Mouse (Mus musculus) adrenal gland, postnatal 36 days (tissue): ENCODE results near the gene Polr2e. TPM values are rescaled to one million over a fixed set of nuclear protein-coding genes. Genes with fewer than 3 reads are reported as not detected.
A peak's percentile ranks its signal among the peaks of the same experiment; 100 is the strongest.

Source experiments
- DNase-seq, 2 experiments: peaks; one replicate each; pipeline ENCODE4 v3.0.0; 2021; ENCODE audit warnings: mixed read lengths in 1 of 2
- total RNA-seq, 2 experiments: library from RNA; stranded (reverse); gene quantifications; 2 replicates each; pipeline ENCODE4 v1.2.3; 2021

Polr2e gene
- total RNA-seq, 2 experiments from 2014 or later = 92.8 to 108 TPM

DNA sequence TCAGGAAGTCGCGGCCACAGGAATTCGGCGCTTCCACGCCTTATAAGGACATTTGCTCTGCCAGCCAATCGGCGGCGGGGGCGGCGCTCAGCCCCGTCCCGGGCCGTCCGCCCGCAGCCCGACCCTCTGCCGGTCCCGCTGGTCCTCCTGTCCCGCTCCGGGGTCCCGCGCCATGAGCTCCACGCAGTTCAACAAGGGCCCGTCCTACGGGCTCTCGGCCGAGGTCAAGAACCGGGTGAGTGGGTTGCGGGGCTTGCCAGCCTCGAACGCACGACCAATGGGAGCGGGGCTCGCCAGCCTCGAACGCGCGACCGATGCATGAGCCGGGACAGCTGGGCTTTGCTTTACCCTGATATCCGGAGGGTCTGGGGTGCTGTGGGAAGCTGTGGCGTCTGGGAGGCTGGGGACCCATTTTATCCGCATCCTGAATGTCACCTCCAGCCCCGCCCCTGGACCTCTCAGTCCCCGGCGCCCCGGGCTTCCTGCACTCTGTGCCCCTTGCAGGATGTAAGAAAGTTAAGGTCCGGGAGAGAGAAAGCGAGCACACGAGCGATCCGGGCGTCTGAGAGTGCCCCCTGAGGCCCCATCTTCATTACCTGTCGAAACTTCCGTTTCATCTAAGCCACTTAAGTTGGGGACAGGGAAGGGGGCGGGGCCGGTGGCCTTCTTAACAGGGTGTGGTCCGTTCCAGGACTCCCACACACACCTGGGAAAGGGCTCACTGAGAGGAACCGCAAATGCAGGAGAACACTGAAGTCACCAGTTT lies 50.9 kb downstream of the Polr2e start, which contains the start of gene Cnn2:
Cnn2 (plus strand) TSS at position 79 of the 766 bp plus-strand sequence.
- DNase-seq = peak; percentile 72 to 83

DNA sequence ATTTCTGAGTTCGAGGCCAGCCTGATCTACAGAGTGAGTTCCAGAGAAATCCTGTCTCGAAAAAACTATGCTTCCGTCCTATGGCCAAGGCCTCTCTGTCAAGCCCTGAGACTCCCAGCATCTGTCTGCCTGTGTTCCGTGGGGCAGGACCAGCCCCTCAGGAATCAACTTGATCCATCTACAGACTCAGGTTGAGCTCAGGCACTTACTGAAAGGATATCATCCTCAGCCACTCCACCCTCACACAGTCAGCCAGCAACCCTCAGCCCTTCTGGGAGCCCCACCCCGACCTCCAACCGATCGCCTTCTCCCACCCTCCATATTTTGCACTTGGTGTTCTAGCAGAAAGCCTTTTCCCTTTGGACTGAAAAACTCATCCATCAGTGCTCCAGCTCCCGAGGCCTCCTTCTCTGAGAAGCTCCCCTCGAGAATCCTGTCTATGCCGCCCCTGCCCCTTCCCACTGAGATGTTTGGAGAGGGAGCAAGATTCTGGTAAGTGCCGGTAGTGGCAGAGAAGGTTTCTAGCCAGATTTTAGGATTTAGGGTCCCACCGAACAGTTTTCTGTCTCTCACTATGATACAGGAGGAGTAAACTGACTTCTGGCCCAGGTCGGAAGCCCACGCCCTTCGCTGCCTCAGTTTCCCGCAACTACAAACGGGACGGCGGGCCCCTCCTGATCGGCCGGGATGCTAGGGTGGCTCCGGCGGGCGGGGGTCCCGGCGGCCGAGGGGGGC lies 51.7 kb downstream of the Polr2e start:
- no peak for DNase-seq

DNA sequence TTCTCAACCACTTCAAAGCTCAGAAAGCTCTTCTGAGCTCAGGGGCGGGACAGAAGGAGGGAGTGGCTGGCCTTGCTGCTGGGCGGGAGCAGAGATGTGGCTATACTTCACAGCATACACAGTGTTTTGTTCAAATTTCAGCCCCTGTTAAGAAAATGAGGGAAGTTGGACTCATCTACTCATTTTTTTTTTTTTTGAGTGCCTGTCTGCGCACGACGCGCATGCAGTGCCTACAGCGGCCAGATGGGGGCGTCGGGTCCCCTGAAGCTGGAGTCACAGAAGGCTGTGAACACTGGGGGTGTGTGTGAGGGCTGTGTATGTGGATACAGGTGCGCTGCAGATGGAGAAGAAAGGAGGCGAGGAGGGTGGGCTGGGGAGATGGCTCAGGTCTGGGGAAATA lies 52.6 kb downstream of the Polr2e start:
- DNase-seq = peak; percentile 86 to 90

DNA sequence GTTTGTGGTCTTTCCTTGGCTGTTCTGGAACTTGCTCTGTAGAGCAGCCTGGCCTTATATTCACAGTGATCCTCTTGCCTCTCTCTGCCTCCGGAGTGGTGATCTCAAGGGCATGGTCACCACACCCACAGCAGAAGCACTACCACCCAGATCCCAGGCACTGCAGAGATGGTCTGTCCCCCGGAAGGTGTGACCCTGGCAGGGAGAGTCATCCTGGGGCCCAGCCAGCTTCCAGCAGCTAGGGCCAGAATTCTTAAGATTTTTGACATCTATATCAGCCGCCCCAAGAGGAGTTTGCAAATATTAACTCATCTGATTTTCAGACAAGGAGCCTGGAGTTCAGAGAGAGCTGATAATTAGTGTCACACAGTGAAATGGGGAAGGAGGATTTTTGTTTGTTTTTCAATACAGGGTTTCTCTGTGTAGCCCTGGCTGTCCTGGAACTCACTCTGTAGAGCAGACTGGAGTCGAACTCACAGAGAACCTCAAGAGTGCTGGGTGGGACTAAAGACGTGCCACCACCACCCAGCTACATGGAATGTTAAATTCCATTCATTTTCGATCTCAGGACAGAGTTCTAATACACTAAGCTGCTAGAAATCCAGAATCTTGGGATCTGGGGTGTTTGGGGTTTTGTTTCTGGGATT lies 53.2 kb downstream of the Polr2e start:
- peak; percentile 79 to 84 for DNase-seq

Other genes starting within 250 kb of the Polr2e start
- gene Prss57, start 248.8 kb downstream of the Polr2e start, total RNA-seq = not detected
- gene Palm, start 246.2 kb downstream of the Polr2e start, total RNA-seq = 10 to 100 TPM; 75.4 to 93.7 TPM
- under 1 TPM in 1 of 2 experiments, not detected in 1; 0.43 TPM for gene Misp, start 218.8 kb downstream of the Polr2e start, total RNA-seq
- gene Ptbp1, start 185.4 kb downstream of the Polr2e start, total RNA-seq = 100 to 1,000 TPM; 257 to 299 TPM
- under 1 TPM; 0.50 to 0.56 TPM for gene Prtn3, start 165.3 kb downstream of the Polr2e start, total RNA-seq
- gene Plppr3, start 165.2 kb downstream of the Polr2e start, total RNA-seq = under 1 TPM; 0.16 to 0.50 TPM
- under 1 TPM; 0.30 to 0.33 TPM for gene Elane, start 153.5 kb downstream of the Polr2e start, total RNA-seq
- gene Cfd, start 148.9 kb downstream of the Polr2e start, total RNA-seq = 1,000 to 10,000 TPM; 1,484 to 1,596 TPM
- 10 to 100 TPM; 39.7 to 50.6 TPM for gene Med16, start 130.9 kb downstream of the Polr2e start, total RNA-seq
- gene Gm26602, start 128.9 kb downstream of the Polr2e start, total RNA-seq = not detected
- gene Kiss1r, start 122.8 kb downstream of the Polr2e start, total RNA-seq = 1 to 10 TPM; 1.2 to 1.3 TPM
- 100 to 1,000 TPM; 104 to 118 TPM for gene R3hdm4, start 118.6 kb downstream of the Polr2e start, total RNA-seq
- 1 to 10 TPM; 3.0 to 4.1 TPM for gene Arid3a, start 112.8 kb downstream of the Polr2e start, total RNA-seq
- gene Wdr18, start 79.6 kb downstream of the Polr2e start, total RNA-seq = 10 to 100 TPM; 37.8 to 48.9 TPM
- not detected for gene Grin3b, start 69.1 kb downstream of the Polr2e start, total RNA-seq
- 100 to 1,000 TPM; 144 to 146 TPM for gene Tmem259, start 55.5 kb downstream of the Polr2e start, total RNA-seq
- gene Cnn2, start 51.2 kb downstream of the Polr2e start, total RNA-seq = 10 to 100 TPM; 30.2 to 42.9 TPM
- 10 to 100 TPM; 20.2 to 20.3 TPM for gene Abca7, start 43.3 kb downstream of the Polr2e start, total RNA-seq
- gene Arhgap45, start 23.1 kb downstream of the Polr2e start, total RNA-seq = 1 to 10 TPM; 4.5 to 5.4 TPM
- gene Gpx4, start 7.4 kb upstream of the Polr2e start, total RNA-seq = 1,000 to 10,000 TPM; 1,198 to 1,301 TPM
- gene Sbno2, start 65.8 kb upstream of the Polr2e start, total RNA-seq = 10 to 100 TPM; 49.3 to 51.3 TPM
- 100 to 1,000 TPM; 146 to 149 TPM for gene Stk11, start 76.0 kb upstream of the Polr2e start, total RNA-seq
- gene Atp5d, start 98.8 kb upstream of the Polr2e start, total RNA-seq = 100 to 1,000 TPM; 561 to 735 TPM
- gene Cbarp, start 101.0 kb upstream of the Polr2e start, total RNA-seq = 100 to 1,000 TPM in 1 of 2 experiments, 10 to 100 TPM in 1; 57.5 to 205 TPM
- 100 to 1,000 TPM; 104 to 188 TPM for gene Midn, start 108.5 kb upstream of the Polr2e start, total RNA-seq
- 100 to 1,000 TPM in 1 of 2 experiments, 10 to 100 TPM in 1; 35.0 to 104 TPM for gene Cirbp, start 126.2 kb upstream of the Polr2e start, total RNA-seq
- 10 to 100 TPM; 16.8 to 19.1 TPM for gene 1600002K03Rik, start 133.1 kb upstream of the Polr2e start, total RNA-seq
- 1 to 10 TPM; 2.4 to 3.2 TPM for gene Efna2, start 139.7 kb upstream of the Polr2e start, total RNA-seq
- gene Mum1, start 186.6 kb upstream of the Polr2e start, total RNA-seq = 10 to 100 TPM; 20.4 to 21.2 TPM
- 100 to 1,000 TPM; 266 to 279 TPM for gene Ndufs7, start 209.3 kb upstream of the Polr2e start, total RNA-seq
- 100 to 1,000 TPM; 195 to 311 TPM for gene Gamt, start 221.2 kb upstream of the Polr2e start, total RNA-seq
- 10 to 100 TPM; 82.1 to 90.4 TPM for gene Dazap1, start 221.7 kb upstream of the Polr2e start, total RNA-seq